Mouse (Mus musculus) midbrain, embryonic 11.5 days (tissue): ENCODE results near the gene Fam133b. TPM values are rescaled to one million over a fixed set of nuclear protein-coding genes. Genes with fewer than 3 reads are reported as not detected.
A peak's percentile ranks its signal among the peaks of the same experiment; 100 is the strongest.
"Not testable (repeated sequence)": the region's sequence is repeated elsewhere in the genome, so short reads cannot be mapped to it uniquely, and the experiment has no call there.

ENCODE experiments used
- ATAC-seq: fragments of 200-750 bp; cut with Nextera tagmentation; 2 replicates; pipeline ENCODE4 v1.8.0; 2017; ENCODE audit warnings: moderate TSS enrichment, moderate library complexity; ENCODE audit not compliant: low FRiP score
- DNase-seq: peaks from one replicate; pipeline ENCODE4 v3.0.0; 2015; ENCODE audit warnings: low spot score; ENCODE audit errors: missing footprints
- H3K27ac ChIP-seq: fragments of 300-500 bp; sonication (generic); 2 replicates; pipeline ENCODE4 v1.5.1; 2014; ENCODE audit warnings: low read depth, low read length
- H3K27me3 ChIP-seq: fragments of 300-500 bp; sonication (generic); 2 replicates; pipeline ENCODE4 v1.6.1; 2014; ENCODE audit warnings: mild to moderate bottlenecking, low read length, moderate library complexity, mixed read lengths; ENCODE audit not compliant: control insufficient read depth, insufficient read depth
- H3K36me3 ChIP-seq: fragments of 300-500 bp; sonication (generic); 2 replicates; pipeline ENCODE4 v1.6.1; 2014; ENCODE audit warnings: mild to moderate bottlenecking, low read length, moderate library complexity, mixed read lengths; ENCODE audit not compliant: control insufficient read depth, insufficient read depth
- H3K4me1 ChIP-seq: fragments of 300-500 bp; sonication (generic); 2 replicates; pipeline ENCODE4 v1.6.1; 2014; ENCODE audit warnings: low read length; ENCODE audit not compliant: control insufficient read depth, insufficient read depth
- H3K4me2 ChIP-seq: fragments of 300-500 bp; sonication (generic); 2 replicates; pipeline ENCODE4 v1.6.1; 2014; ENCODE audit warnings: mild to moderate bottlenecking, moderate library complexity
- H3K4me3 ChIP-seq: fragments of 300-500 bp; sonication (generic); 2 replicates; pipeline ENCODE4 v1.5.1; 2014; ENCODE audit warnings: low read depth, low read length
- H3K9ac ChIP-seq: fragments of 300-500 bp; sonication (generic); 2 replicates; pipeline ENCODE4 v1.6.1; 2014; ENCODE audit warnings: low read length
- H3K9me3 ChIP-seq: fragments of 300-500 bp; sonication (generic); 2 replicates; pipeline ENCODE4 v1.6.1; 2016; ENCODE audit warnings: low read length; ENCODE audit not compliant: control insufficient read depth
- WGBS: fragments of 180-500 bp; shearing (Covaris S2); extraction: QIAGEN DNeasy Blood & Tissue Kit; methylation state at CpG from one replicate; pipeline ENCODE4 v1.1.7; 2014; 5-methylcytosine and 5-hydroxymethylcytosine counted together
- polyA plus RNA-seq: library from polyadenylated mRNA; unstranded; fragments of >200 nt; fragmentation: Nextera tagmentation; extraction: Ambion mirVana; gene quantifications from 2 replicates; pipeline ENCODE4 v1.2.1, GENCODE M21; 2014

Gene Fam133b
- polyA plus RNA-seq, 1 experiment from 2014 or later, result 43.0 TPM

DNA sequence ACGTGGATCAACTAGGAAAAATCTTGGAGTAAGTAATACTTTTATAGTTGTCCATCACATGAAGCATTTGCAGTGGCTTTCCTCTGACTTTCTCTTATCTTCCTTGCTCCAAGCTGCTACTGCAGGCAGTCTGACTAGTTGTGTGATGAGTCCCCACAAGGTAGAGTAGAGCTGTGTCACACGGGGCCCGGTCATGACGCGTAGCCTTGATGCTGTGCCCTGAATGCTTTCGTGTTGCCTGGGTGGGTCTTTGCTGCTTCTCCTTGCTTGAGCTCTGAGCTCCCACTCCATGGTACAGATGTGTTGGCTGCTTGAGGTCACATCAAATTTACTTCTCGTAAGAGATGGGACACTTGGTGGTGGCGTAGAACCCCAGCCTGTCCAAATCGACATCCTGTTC, 28.2 kb upstream of the Fam133b start:
- no peak overlapping the region for H3K4me3 ChIP-seq
- no peaks in the 10 kb centered on the region for H3K9me3 ChIP-seq
- H3K27ac ChIP-seq, result no peak overlapping the region
- ATAC-seq, result no peak
- H3K9ac ChIP-seq, result no peak overlapping the region
- WGBS, result 92% methylated on average over 9 of the region's 9 CpGs
- H3K4me1 ChIP-seq, result no peaks in the 10 kb centered on the region
- DNase-seq, result no peak
- no peak overlapping the region for H3K4me2 ChIP-seq
- no peaks in the 10 kb centered on the region for H3K36me3 ChIP-seq
- H3K27me3 ChIP-seq, result no peaks in the 10 kb centered on the region

DNA sequence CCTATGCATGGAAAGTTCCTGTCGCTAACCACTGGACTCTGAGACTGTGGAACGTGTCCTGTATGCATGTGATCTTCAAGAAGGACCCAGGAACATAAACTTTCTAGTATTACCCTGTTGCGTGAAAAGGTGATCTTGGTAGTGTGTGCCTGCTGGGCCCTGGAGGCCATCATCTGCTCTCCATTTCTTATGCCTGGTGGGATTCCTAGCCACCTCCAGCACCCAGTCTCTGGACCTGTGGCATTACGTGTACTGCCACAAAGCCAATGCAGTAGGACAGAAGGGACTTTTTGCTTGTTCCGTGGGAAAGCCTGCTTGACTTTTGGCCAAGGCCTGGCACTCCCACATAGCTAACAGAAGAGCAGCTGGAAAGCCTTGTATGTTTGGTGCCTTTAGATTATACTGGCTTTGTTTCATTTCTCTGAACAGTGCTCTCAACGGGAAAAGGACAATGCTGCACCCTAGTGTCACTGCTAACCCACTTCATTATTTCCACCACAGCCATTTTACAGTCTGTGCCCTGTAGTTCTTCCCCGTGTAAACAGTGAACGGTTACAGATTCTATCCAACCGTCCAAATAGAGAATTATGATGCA, 27.1 kb upstream of the Fam133b start:
- DNase-seq (no peak), ATAC-seq (peak; percentile 59; the same call in 1 of the 2 replicates)
- Histone ChIP-seq H3K36me3 (no peaks in the 10 kb centered on the region), H3K4me2 (no peak overlapping the region), H3K4me3 (no peak overlapping the region), H3K9me3 (no peaks in the 10 kb centered on the region), H3K27ac (no peak overlapping the region), H3K27me3 (no peaks in the 10 kb centered on the region), H3K4me1 (no peaks in the 10 kb centered on the region), H3K9ac (no peak overlapping the region)
- 78% methylated on average over 9 of the region's 9 CpGs for WGBS

DNA sequence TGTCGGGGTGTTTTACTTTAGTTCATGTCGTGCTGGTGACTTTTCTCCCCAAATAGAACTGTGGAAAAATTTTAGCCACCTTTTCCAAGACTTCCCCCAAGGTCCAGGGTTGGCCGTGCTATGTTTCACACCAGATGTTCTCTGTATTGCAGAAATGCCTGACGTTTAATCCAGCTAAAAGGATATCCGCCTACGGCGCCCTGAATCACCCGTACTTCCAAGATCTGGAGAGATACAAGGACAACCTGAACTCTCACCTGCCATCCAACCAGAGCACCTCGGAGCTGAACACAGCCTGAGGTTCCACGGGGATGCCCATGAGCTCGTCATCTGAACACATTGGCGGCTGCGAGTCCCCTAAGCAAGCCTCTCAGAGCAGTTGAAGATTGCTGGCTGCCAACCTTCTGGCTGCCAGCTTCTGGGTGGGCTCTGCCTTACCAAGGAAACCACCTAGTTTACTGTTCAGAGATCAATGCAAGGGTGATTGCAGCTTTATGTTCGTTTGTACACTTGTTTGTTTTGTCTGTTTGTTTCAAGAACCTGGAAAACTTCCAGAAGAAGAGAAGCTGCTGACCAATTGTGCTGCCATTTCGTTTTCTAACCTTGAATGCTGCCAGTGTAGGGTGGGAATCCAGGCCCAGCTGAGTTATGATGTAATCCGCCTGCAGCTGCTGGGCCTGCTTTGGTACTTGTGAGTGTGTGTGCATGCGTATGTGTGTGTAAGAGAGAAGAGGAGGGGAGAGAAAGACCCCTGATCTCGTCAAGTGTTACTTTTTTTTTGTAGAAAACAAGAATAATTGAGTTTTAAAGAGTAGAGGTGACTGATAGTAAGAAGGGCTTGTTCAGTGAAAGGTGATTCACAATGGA, 22.9 kb upstream of the Fam133b start:
- Histone ChIP-seq H3K27ac (no peak overlapping the region), H3K9me3 (no peaks in the 10 kb centered on the region), H3K36me3 (no peaks in the 10 kb centered on the region), H3K4me3 (no peak overlapping the region), H3K4me2 (no peak overlapping the region), H3K27me3 (no peaks in the 10 kb centered on the region), H3K9ac (no peak overlapping the region), H3K4me1 (no peaks in the 10 kb centered on the region)
- 88% methylated on average over 18 of the region's 18 CpGs for WGBS
- no peak for DNase-seq
- no peak for ATAC-seq

DNA sequence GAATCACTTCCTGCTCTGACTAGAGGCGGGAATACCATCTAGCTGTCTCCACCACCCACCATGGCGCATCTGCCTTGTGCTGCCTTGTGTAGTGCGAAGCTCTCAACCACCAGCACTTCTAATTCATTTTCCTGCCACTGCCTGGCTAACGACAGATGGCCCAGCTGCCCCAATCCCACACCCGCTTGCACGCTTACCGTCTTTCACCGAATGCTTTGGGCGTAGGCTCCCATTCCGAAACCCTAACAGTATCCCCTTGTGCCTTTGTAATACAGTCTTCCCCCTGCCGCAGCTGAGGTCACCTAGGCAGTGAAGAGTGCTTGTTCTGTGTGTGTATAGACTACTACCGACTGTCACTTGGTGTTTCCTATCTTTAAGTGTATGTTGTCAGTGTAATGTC, 21.9 kb upstream of the Fam133b start:
- ATAC-seq, result no peak
- Histone ChIP-seq H3K4me3 (no peak overlapping the region), H3K36me3 (no peaks in the 10 kb centered on the region), H3K27me3 (no peaks in the 10 kb centered on the region), H3K4me2 (no peak overlapping the region), H3K9me3 (no peaks in the 10 kb centered on the region), H3K27ac (no peak overlapping the region), H3K9ac (no peak overlapping the region), H3K4me1 (no peaks in the 10 kb centered on the region)
- no peak for DNase-seq
- WGBS, result 91% methylated on average over 12 of the region's 12 CpGs

DNA sequence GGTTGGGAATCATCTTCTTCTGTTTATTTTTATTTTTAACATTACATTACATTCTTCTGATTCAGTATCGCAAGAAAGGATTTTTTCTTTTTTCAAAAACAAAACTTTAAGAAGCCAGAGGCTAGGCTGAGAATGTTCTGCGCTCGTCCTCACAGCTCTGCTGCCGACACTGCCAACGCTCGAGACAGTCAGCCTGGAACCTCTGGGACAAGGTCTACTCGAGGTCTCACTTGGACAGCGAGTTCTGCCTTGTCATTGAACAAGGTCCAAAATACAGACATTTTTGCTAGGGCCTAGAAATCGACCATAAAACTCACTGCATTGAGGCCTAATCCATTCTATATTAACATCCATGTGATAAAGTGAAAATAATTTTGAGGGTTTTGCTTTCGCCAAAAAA, 20.8 kb upstream of the Fam133b start:
- no peak overlapping the region for H3K4me3 ChIP-seq
- no peak overlapping the region for H3K9ac ChIP-seq
- H3K9me3 ChIP-seq, result no peaks in the 10 kb centered on the region
- 91% methylated on average over 10 of the region's 10 CpGs for WGBS
- H3K4me1 ChIP-seq, result peaks cover 6% of the 10 kb centered on the region
- H3K27ac ChIP-seq, result no peak overlapping the region
- DNase-seq (no peak), ATAC-seq (no peak)
- H3K27me3 ChIP-seq, result no peaks in the 10 kb centered on the region
- H3K36me3 ChIP-seq, result no peaks in the 10 kb centered on the region
- H3K4me2 ChIP-seq, result no peak overlapping the region

DNA sequence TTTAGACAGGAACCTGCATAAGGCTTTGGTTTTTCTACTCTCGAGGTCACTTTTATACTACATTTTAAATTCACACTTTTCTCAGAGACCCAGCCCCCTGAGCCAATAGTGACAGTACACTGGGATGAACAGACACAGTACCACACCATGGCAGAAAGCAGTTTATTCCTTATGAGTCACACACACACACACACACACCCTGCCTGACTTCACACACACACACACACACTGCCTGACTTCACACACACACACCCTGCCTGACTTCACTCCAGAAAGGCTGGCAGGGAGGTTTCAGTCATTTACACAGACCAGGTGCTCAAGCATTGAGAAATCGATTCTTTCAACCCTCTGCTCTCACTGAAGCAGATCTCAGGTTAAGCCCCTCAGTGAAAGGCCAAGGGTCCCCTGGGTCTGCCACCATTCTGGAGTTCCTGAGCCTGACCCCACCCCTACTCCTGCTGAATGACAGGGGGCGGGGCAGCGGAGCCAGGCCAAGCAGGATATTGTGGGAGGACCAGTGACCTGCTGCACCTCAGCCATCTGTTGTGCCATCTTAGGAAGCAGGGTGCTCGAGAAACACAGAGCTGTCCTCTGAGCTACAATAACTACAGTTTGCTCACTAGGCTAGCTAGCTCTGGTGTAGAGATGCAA, 16.5 kb upstream of the Fam133b start:
- 27% methylated on average over 5 of the region's 5 CpGs for WGBS
- Histone ChIP-seq H3K27ac (no peak overlapping the region), H3K4me1 (peaks cover 11% of the 10 kb centered on the region), H3K9me3 (no peaks in the 10 kb centered on the region), H3K9ac (peak overlapping the region; percentile 9; the same call in 1 of the 2 replicates), H3K27me3 (no peaks in the 10 kb centered on the region), H3K4me2 (no peak overlapping the region), H3K36me3 (no peaks in the 10 kb centered on the region), H3K4me3 (no peak overlapping the region)
- no peak for DNase-seq
- peak; percentile 88 for ATAC-seq

DNA sequence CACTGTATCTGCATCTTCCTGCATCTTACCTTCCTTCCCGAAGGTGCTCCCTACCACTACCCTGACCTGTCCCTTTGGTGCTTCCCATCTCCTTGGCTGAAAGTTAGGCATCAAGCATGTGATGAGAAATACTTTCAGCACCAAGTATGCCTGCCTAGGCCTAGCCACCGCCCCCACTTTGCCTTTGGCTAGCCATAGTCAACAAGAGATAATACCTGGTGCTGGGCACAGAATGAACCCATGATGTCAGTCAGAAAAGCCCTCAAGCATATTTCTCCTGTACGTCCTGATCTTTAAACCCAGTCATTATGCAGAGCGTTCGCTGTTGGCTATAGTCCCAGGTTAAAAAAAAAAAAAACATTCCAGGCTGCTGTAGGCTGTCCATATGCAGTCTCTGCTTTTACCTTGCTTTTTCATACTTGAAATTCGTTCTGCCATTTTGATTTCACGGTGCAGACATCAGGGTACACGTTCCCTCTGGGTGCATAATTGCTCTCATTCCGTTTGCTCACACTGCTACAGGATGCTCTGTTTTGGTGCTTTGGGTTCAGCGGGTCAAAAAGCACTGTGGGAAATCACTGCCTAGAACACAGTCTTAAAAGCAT, 13.9 kb upstream of the Fam133b start:
- Histone ChIP-seq H3K4me1 (peaks cover 11% of the 10 kb centered on the region), H3K27me3 (no peaks in the 10 kb centered on the region), H3K27ac (no peak overlapping the region), H3K9ac (no peak overlapping the region), H3K36me3 (no peaks in the 10 kb centered on the region), H3K4me3 (no peak overlapping the region), H3K9me3 (no peaks in the 10 kb centered on the region), H3K4me2 (no peak overlapping the region)
- ATAC-seq (peak; percentile 52), DNase-seq (no peak)
- WGBS, result 64% methylated on average over 10 of the region's 10 CpGs

DNA sequence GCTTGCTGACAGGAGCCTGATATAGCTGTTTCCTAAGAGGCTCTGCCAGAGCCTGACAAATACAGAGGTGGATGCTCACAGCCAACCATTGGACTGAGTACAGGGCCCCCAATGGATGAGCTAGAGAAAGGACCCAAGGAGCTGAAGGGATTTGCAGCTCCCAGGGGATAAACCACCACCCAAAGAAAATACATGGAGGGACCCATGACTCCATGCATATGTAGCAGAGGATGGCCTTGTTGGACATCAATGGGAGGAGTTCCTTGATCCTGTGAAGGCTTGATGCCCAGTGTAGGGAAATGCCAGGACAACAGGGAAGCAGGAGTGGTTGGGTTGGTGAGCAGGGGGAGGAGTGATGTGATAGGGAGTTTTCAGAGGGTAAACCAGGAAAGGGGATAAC, 11.6 kb upstream of the Fam133b start:
- not testable (repeated sequence) for H3K9ac ChIP-seq, H3K4me3 ChIP-seq, ATAC-seq, DNase-seq, H3K9me3 ChIP-seq, H3K27ac ChIP-seq, H3K36me3 ChIP-seq, H3K4me2 ChIP-seq, H3K27me3 ChIP-seq
- peaks cover 11% of the 10 kb centered on the region for H3K4me1 ChIP-seq
